Mouse (Mus musculus): ENCODE measurements around the gene Tmem131l.
"Not testable (repeated sequence)": the region's sequence is repeated elsewhere in the genome, so short reads cannot be mapped to it uniquely, and the experiment has no call there.

The Tmem131l gene

DNA sequence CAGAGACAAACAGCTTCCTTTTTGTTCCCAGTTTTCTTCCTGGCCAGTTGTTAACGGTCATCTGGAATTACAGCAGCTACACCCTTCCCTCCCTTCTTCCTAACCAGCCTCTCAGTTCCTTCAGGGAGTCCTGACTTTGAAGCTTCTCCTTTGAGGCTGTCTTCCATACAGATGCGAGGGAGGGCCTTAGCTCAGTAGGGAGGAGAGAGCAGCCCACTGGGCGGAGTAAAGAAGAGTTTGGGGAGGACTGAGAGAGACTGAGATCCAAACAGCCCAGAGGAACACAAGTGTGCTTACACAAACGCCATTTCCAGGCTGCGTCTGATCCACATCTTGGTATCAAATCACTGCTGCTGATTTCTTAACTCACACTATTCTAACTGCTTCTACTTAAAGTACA, 101.1 kb downstream of the Tmem131l start:
- in situ Hi-C loops (cut with MboI; ENCODE audit: low sequenced_read_pairs): no loop called here

DNA sequence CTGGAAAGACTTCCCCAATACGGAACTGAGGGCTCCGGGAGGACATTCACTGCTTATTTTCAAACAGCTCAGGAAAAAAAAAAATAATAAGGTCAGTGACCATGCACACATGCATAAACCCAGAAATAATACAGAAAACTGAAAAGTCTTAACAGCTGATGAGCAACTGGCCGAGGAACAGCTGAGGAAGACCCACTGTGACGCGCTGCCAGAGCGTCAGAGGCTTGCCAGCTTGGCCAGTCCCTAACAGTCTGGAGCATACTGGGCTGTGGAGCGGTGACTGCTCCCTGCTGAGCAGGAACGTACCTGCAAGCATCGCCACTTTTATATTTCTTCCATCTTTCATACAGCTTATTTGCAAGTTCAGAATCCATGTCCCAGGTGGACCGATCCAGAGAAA, 105.5 kb downstream of the Tmem131l start:
- in situ Hi-C loops (cut with MboI; ENCODE audit: low sequenced_read_pairs): no loop called here

- in situ Hi-C loops (cut with MboI; ENCODE audit: low sequenced_read_pairs): no loop called here
Observed at GRCm38 (mm10) chr3:83915768-83916496, 124.0 kb downstream of the Tmem131l start.

DNA sequence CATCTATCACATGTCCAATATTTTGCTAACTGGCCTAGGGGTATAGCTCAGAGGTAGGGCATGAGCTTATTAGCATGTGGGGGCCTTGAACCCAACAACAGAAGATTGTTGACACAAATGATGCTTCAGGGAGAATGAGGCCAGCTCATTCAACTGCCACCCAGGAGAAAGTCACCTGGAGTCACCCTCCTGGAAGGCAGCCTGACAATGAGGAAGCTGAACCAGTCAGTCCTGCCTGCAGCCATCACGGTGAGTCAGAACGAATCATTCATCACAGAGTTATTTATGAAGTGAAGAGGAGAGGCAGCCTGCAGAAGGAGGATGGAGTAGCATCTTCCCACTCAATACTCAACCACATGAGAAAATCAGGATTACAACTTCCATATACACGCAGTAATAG, 124.9 kb downstream of the Tmem131l start:
- in situ Hi-C loops (cut with MboI; ENCODE audit: low sequenced_read_pairs): no loop called here

DNA sequence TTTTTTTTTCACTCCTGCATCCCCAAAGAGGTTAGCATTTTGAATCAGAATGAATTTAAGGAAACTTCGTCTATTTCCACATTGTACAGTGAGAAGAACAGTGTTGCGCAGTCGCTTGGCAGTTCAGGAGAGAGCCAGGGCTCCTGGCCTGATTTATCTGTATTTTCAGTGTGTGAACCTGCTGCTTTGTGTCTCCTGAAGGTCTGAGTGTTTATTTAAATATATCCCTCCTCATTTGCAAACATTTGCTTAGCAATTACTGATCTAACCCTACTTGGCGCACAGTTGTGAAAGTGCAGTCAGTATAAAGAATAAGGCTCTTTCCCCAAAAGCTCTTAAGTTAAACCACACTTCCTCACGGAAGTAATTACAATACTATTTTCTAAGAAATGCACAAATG, 129.3 kb downstream of the Tmem131l start:
- in situ Hi-C loops (cut with MboI; ENCODE audit: low sequenced_read_pairs): no loop called here

GRCm38 (mm10) chr3:83906185-83906584, 133.8 kb downstream of the Tmem131l start:
- in situ Hi-C loops (cut with MboI; ENCODE audit: low sequenced_read_pairs): loop anchor here (5.0 kb wide), 1 partner anchor 64 kb away; the partner anchor contains the start of gene Tlr2

DNA sequence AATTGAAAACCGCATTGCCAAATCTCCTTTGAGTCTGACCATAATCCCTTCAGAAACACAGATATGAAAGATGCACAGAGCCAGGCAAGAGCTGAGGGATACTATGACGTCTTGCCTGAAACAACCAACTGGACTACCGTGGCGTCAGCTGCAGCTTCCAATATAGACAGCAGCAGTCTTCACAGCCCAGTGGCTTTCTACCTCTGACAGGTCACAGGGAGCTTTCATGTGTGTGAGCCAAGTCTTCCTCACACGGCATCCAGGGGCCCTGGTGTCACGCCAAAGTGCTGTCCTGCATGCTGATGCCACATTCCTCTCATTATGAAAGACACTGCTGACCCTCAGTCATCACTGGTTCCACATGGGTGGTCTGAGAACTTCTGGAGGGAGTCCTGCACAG, 134.8 kb downstream of the Tmem131l start:
- in situ Hi-C loops (cut with MboI; ENCODE audit: low sequenced_read_pairs): loop anchor here (5.0 kb wide), 1 partner anchor 63 kb away; the partner anchor contains the start of gene Tlr2

- in situ Hi-C loops (cut with MboI; ENCODE audit: low sequenced_read_pairs): no loop called here
Observed at GRCm38 (mm10) chr3:83904176-83904958, 135.6 kb downstream of the Tmem131l start.

GRCm38 (mm10) chr3:83902943-83903342, 137.0 kb downstream of the Tmem131l start:
- in situ Hi-C loops (cut with MboI; ENCODE audit: low sequenced_read_pairs): no loop called here

DNA sequence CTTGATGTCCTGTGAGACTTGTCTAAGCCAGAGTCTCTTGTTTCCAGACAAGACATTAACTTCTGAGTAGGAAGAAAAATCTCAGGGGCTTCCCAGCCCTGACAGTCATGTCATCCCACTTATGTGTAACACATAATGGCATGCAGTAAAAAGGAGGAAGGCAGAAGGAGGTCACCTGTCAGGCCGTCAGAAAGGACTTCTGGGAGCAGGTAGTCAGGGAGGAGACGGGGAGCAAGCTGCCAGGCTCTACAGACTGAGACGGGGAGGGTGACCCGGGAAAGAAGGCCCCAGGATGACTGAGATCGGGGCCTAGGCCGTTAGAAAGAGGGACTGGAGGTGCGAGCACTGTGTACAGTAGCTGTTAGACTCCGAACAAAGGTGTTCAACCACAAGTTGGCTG, 137.5 kb downstream of the Tmem131l start:
- in situ Hi-C loops (cut with MboI; ENCODE audit: low sequenced_read_pairs): no loop called here

DNA sequence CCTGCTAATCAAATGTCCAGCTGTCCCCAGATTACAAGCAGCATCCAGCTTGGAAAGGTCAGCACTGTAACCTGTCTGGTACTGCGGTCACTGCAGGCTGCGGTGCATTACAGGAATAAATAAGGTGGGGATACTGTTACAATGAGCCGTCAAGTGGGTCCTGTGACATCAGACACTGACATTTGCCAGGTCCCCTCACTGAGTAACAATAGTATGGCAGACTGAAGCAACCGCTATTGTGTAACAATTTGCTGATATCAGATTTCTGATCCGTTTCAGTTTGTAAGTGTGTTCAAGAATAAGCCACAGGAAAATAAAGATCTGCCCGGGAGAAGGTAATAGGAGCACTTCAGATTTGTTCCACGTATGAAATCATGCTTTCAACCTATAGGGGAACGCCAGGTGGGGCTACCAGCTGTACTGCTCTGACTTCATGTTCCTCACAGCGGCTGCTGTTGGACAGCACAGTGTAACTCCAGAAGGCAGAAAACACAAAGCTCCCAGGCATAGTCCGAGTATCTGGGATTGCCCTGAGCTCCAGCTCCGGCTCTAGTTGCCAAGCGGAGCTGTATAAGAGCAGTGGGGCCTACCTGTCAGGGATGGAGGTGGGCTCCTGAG, 139.1 kb downstream of the Tmem131l start:
- in situ Hi-C loops (cut with MboI; ENCODE audit: low sequenced_read_pairs): no loop called here

DNA sequence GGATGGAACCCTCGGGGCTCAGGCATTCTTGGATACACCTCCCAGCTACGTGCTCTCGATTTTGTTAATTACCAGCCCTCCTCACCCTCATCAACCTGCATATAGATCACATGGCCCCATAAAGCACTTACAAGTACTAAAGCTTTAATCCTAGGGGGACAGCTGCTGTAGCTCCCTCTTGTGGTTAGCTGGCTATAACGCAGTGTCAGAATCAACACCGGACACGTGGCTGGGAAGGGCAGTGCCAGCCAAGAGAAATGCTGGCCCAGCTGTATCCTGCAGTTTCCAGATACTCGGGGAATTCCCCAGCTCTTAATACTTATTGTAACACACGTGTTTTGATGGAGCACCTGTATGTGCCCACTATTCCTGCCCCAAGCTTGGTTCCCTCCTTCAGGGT, 140.4 kb downstream of the Tmem131l start:
- in situ Hi-C loops (cut with MboI; ENCODE audit: low sequenced_read_pairs): loop anchor here (10.0 kb wide), 1 partner anchor 95 kb away; no protein-coding TSS in a partner anchor

DNA sequence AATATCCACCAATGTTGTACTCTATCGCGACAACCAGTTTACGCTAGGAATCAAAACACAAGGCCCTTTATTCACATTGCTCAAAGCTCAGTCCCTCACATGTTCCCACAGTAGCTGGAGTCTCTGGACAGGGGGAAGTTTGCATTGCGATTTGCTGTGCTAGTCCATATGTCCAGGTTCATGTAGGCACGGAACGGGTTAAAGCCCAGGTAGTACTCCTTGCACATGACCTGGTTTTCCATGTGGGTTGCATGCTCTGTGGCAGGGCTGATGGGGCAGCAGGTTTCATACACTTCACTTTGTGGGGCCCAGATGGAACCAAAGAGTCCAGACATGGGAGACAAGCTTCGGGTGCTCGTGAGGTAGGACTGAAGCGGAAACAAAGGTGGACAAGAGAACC, 141.7 kb downstream of the Tmem131l start:
- in situ Hi-C loops (cut with MboI; ENCODE audit: low sequenced_read_pairs): loop anchor here (10.0 kb wide), 1 partner anchor 93 kb away; no protein-coding TSS in a partner anchor

- in situ Hi-C loops (cut with MboI; ENCODE audit: low sequenced_read_pairs): loop anchor here (10.0 kb wide), 1 partner anchor 91 kb away; no protein-coding TSS in a partner anchor
Observed at GRCm38 (mm10) chr3:83895811-83896210, 144.2 kb downstream of the Tmem131l start.

- in situ Hi-C loops (cut with MboI; ENCODE audit: low sequenced_read_pairs): loop anchor here (10.0 kb wide), 1 partner anchor 90 kb away; no protein-coding TSS in a partner anchor
Observed at GRCm38 (mm10) chr3:83895111-83895510, 144.9 kb downstream of the Tmem131l start.

DNA sequence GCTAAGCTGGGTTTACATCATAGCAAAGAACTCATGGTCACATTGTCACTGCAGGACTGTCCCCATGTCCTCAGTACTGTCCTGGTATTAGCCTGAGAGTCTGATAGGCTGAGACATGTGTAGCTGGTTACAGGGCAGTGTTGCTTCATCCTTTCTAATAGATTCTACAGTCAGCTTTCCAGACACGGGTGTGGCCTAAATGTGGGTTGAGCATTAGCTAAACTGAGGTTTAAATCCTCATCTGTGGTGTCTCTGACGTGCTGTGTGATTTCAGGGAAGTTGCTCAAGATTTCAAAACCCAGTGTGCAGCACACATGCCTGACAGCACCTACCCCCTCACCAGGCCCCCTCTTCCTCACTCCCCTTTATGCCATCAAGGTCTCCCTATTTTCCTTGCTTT, 154.8 kb downstream of the Tmem131l start:
- in situ Hi-C loops (cut with MboI; ENCODE audit: low sequenced_read_pairs): no loop called here

DNA sequence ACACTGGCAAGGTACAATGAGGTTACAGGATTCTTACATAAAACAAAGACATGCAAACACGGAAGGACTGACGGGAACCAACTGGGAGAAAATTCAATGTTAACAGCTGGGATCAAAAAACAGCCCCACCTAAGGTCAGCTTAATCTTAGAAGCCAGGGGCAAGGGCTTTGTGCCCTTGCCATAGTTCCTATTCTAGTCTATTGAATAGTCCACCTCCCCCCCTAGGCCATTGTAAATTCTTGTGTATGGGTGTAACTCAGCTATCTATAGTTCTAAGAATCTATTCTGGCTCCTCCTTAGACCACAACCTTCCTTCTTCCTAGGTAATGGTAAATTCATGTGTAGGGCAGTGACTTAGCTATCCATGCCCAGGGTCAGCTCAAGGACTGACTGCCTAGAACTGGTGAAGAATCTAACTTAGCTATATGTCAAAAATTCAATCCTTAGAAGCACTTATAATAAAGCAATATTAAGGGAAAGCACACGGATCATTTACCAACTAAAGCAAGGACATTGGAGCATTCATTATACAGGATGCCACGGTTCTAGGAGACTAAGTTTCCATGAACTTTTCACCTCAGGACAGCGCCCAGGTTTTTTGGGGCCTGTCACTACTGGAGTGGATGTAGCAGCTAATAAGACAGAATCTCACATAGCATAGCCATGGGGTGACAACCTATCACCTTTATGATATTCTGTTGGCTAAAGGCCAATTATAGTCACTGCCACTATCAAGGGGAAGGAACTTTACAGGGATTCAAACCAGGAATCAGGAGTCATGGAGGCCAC, 160.5 kb downstream of the Tmem131l start:
- in situ Hi-C loops (cut with MboI; ENCODE audit: low sequenced_read_pairs): not testable (repeated sequence)

DNA sequence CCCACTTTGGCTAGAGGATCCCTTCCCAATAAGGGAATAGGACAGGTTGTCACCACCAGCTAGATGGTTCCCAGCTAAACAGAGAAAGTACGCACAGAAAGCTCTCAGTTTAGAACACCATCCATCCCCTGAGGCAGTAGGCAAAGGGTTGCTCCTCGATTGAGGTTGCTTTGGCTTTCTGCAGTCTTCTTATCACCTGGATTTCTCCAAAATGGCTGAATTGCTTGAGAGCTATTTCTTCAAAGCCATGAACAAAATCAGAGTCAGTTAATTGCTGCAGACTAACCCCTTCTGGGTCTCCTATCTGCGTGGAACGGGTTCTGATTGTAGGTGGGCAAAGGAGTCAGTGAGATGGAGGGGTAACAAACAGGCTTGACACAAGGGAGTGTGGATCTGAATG, 161.2 kb downstream of the Tmem131l start:
- in situ Hi-C loops (cut with MboI; ENCODE audit: low sequenced_read_pairs): no loop called here

DNA sequence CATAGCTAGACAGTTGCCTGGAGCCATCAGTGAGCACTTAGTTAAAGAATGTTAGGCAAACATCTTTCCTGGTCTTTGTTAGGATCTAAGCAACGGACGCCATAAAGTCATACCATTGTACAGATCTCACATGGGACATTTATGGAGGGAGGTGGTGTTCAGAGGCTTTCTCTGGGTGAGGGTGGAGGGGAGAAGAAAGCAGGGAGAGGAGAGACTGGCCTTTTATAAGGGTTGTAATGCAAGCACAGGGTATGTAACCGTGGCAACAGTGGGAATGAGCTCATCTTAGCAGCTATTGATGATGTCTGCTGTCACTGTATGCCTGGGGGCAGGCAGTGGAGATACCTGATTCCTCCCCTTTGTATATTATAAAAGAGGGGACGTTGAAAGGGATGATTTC, 163.7 kb downstream of the Tmem131l start:
- in situ Hi-C loops (cut with MboI; ENCODE audit: low sequenced_read_pairs): no loop called here

GRCm38 (mm10) chr3:83875078-83875477, 164.9 kb downstream of the Tmem131l start:
- in situ Hi-C loops (cut with MboI; ENCODE audit: low sequenced_read_pairs): not testable (repeated sequence)

GRCm38 (mm10) chr3:83872853-83873252, 167.1 kb downstream of the Tmem131l start:
- in situ Hi-C loops (cut with MboI; ENCODE audit: low sequenced_read_pairs): not testable (repeated sequence)
